Mouse (Mus musculus) testis, adult 10 weeks (tissue): ENCODE results near the gene Gm13057. TPM values are rescaled to one million over a fixed set of nuclear protein-coding genes. Genes with fewer than 3 reads are reported as not detected.

Experiments used
- polyA plus RNA-seq: library from polyadenylated mRNA; stranded (reverse); fragments of 350-450 nt; fragmentation: Illumina TruSeq; extraction: RNeasy Lipid Tissue Mini Kit (QIAGEN cat#74804); gene quantifications from one replicate; pipeline ENCODE4 v1.2.3, GENCODE M21; 2014; ENCODE audit warnings: low read depth, low replicate concordance

Gene Gm13057
- polyA plus RNA-seq, result not detected

GRCm38 (mm10) chr4:143551400-143551799 is at the start of gene Gm13057, which contains the start of gene BC080695:
Gm13057 (plus strand) TSS chr4:143551709.
BC080695 (plus strand) TSS chr4:143551700.

GRCm38 (mm10) chr4:143511043-143511442 is 40.5 kb upstream of the Gm13057 start, which contains the start of gene Gm13043:
Gm13043 (plus strand) TSS chr4:143511343.

GRCm38 (mm10) chr4:143535654-143536053 is 15.9 kb upstream of the Gm13057 start, which contains the start of gene Gm13040:
Gm13040 (plus strand) TSS chr4:143535954.

Other genes with a start within 250 kb of the Gm13057 start
- gene Lrrc38, start 202.0 kb upstream of the Gm13057 start, polyA plus RNA-seq, result not detected
- 31.7 TPM for gene Pramel1, start 157.3 kb upstream of the Gm13057 start, polyA plus RNA-seq
- 26.5 TPM for gene Pramef8, start 139.3 kb upstream of the Gm13057 start, polyA plus RNA-seq
- 0.29 TPM for gene Oog4, start 101.4 kb upstream of the Gm13057 start, polyA plus RNA-seq
- not detected for gene Gm13043, start 40.4 kb upstream of the Gm13057 start, polyA plus RNA-seq
- gene Gm13040, start 15.8 kb upstream of the Gm13057 start, polyA plus RNA-seq, result not detected
- not detected for gene BC080695, start within 50 bp of the Gm13057 start, polyA plus RNA-seq
- not detected for gene Gm13083, start 63.3 kb downstream of the Gm13057 start, polyA plus RNA-seq
- gene Gm13088, start 105.5 kb downstream of the Gm13057 start, polyA plus RNA-seq, result not detected
- not detected for gene Gm13089, start 151.0 kb downstream of the Gm13057 start, polyA plus RNA-seq
- gene Gm13078, start 167.7 kb downstream of the Gm13057 start, polyA plus RNA-seq, result not detected
- not detected for gene Gm13023, start 237.6 kb downstream of the Gm13057 start, polyA plus RNA-seq